Mouse (Mus musculus) cerebral cortex, adult 2 months (tissue): ENCODE data around the gene Rbfox2.

ENCODE experiments used
- WGBS: fragments of 180-500 bp; shearing (Covaris S2); methylation state at CpG from one replicate; pipeline ENCODE4 v1.1.7; 2018; 5-methylcytosine and 5-hydroxymethylcytosine counted together

The Rbfox2 gene

GRCm38 (mm10) chr15:77142352-77142751 lies 164.5 kb downstream of the Rbfox2 start:
- 65% methylated on average over 6 of the region's 6 CpGs for WGBS

- 37% methylated on average over 4 of the region's 4 CpGs for WGBS
Observed at GRCm38 (mm10) chr15:77141711-77142110, 165.1 kb downstream of the Rbfox2 start.

GRCm38 (mm10) chr15:77138282-77138681 lies 168.5 kb downstream of the Rbfox2 start:
- WGBS = 37% methylated on average over 5 of the region's 5 CpGs

GRCm38 (mm10) chr15:77134483-77134882 lies 172.3 kb downstream of the Rbfox2 start:
- 97% methylated on average over 10 of the region's 10 CpGs for WGBS

- WGBS = 75% methylated on average over 8 of the region's 8 CpGs
Observed at GRCm38 (mm10) chr15:77129154-77129553, 177.7 kb downstream of the Rbfox2 start.

- WGBS = 47% methylated on average over 2 of the region's 2 CpGs
Observed at GRCm38 (mm10) chr15:77127737-77128136, 179.1 kb downstream of the Rbfox2 start.

GRCm38 (mm10) chr15:77126674-77127073 lies 180.1 kb downstream of the Rbfox2 start:
- 94% methylated on average over 3 of the region's 3 CpGs for WGBS

GRCm38 (mm10) chr15:77124372-77125117 lies 182.3 kb downstream of the Rbfox2 start:
- over 99% methylated on average over 4 of the region's 4 CpGs for WGBS

GRCm38 (mm10) chr15:77122824-77123223 lies 184.0 kb downstream of the Rbfox2 start:
- 75% methylated on average over 2 of the region's 2 CpGs for WGBS

- WGBS = 82% methylated on average over 6 of the region's 6 CpGs
Observed at GRCm38 (mm10) chr15:77122208-77122607, 184.6 kb downstream of the Rbfox2 start.

- WGBS = 89% methylated on average over 7 of the region's 7 CpGs
Observed at GRCm38 (mm10) chr15:77119666-77120065, 187.1 kb downstream of the Rbfox2 start.

- 18% methylated on average over 3 of the region's 3 CpGs for WGBS
Observed at GRCm38 (mm10) chr15:77117209-77117608, 189.6 kb downstream of the Rbfox2 start.

GRCm38 (mm10) chr15:77116139-77116722 lies 190.6 kb downstream of the Rbfox2 start:
- 68% methylated on average over 9 of the region's 9 CpGs for WGBS

GRCm38 (mm10) chr15:77115456-77115855 lies 191.3 kb downstream of the Rbfox2 start:
- 80% methylated on average over 4 of the region's 4 CpGs for WGBS

- 89% methylated on average over 9 of the region's 9 CpGs for WGBS
Observed at GRCm38 (mm10) chr15:77113591-77113990, 193.2 kb downstream of the Rbfox2 start.

GRCm38 (mm10) chr15:77112378-77112777 lies 194.4 kb downstream of the Rbfox2 start:
- WGBS = 93% methylated on average over 2 of the region's 2 CpGs

- 82% methylated on average over 7 of the region's 7 CpGs for WGBS
Observed at GRCm38 (mm10) chr15:77111924-77112323, 194.9 kb downstream of the Rbfox2 start.

- 86% methylated on average over 11 of the region's 11 CpGs for WGBS
Observed at GRCm38 (mm10) chr15:77110452-77110851, 196.4 kb downstream of the Rbfox2 start.

- 78% methylated on average over 10 of the region's 10 CpGs for WGBS
Observed at GRCm38 (mm10) chr15:77107169-77107908, 199.5 kb downstream of the Rbfox2 start.

GRCm38 (mm10) chr15:77105273-77105672 lies 201.5 kb downstream of the Rbfox2 start:
- WGBS = 82% methylated on average over 10 of the region's 10 CpGs

- WGBS = 53% methylated on average over 10 of the region's 10 CpGs
Observed at GRCm38 (mm10) chr15:77104349-77105158, 202.2 kb downstream of the Rbfox2 start.

GRCm38 (mm10) chr15:77102685-77103084 lies 204.1 kb downstream of the Rbfox2 start:
- WGBS = 78% methylated on average over 5 of the region's 5 CpGs
